Mouse (Mus musculus) neural tube, embryonic 14.5 days (tissue): ENCODE measurements at regions not wholly inside any gene's neighbourhood (a gene's known extent, or its start where the extent isn't known, plus 50 kb on each side); places are given as distances from the start of the nearest gene placed in this dataset.
"Not testable (repeated sequence)": the region's sequence is repeated elsewhere in the genome, so short reads cannot be mapped to it uniquely, and the experiment has no call there.

Experiments used
- ATAC-seq: fragments of 200-750 bp; cut with Nextera tagmentation; 2 replicates; pipeline ENCODE4 v1.8.0; 2017; ENCODE audit warnings: low read depth, mild to moderate bottlenecking, moderate TSS enrichment, moderate library complexity
- H3K27ac ChIP-seq: fragments of 300-500 bp; sonication (generic); 2 replicates; pipeline ENCODE4 v1.5.1; 2014; ENCODE audit warnings: low read depth, mild to moderate bottlenecking, control low read depth, low read length, moderate library complexity, mixed read lengths
- H3K27me3 ChIP-seq: fragments of 300-500 bp; sonication (generic); 2 replicates; pipeline ENCODE4 v1.6.1; 2014; ENCODE audit warnings: low read length; ENCODE audit not compliant: control insufficient read depth, insufficient read depth
- H3K36me3 ChIP-seq: fragments of 300-500 bp; sonication (generic); 2 replicates; pipeline ENCODE4 v1.6.1; 2014; ENCODE audit warnings: low read length, mixed read lengths; ENCODE audit not compliant: control insufficient read depth, insufficient read depth
- H3K4me1 ChIP-seq: fragments of 300-500 bp; sonication (generic); 2 replicates; pipeline ENCODE4 v1.6.1; 2014; ENCODE audit warnings: low read length; ENCODE audit not compliant: control insufficient read depth, insufficient read depth
- H3K4me2 ChIP-seq: fragments of 300-500 bp; sonication (generic); 2 replicates; pipeline ENCODE4 v1.6.1; 2014; ENCODE audit warnings: mild to moderate bottlenecking, low read depth, low read length, control low read depth
- H3K4me3 ChIP-seq: fragments of 300-500 bp; sonication (generic); 2 replicates; pipeline ENCODE4 v1.5.1; 2014; ENCODE audit warnings: low read depth, low read length, control low read depth, mixed read lengths
- H3K9ac ChIP-seq: fragments of 300-500 bp; sonication (generic); replicated peaks from 2 replicates; pipeline ENCODE4 v1.6.1; 2014; ENCODE audit warnings: low read depth, mild to moderate bottlenecking, control low read depth, low read length, mixed read lengths
- H3K9me3 ChIP-seq: fragments of 300-500 bp; sonication (generic); 2 replicates; pipeline ENCODE4 v1.6.1; 2016; ENCODE audit warnings: low read length; ENCODE audit not compliant: control insufficient read depth
- WGBS: fragments of 180-500 bp; shearing (Covaris S2); extraction: QIAGEN DNeasy Blood & Tissue Kit; methylation state at CpG from one replicate; pipeline ENCODE4 v1.1.7; 2014; 5-methylcytosine and 5-hydroxymethylcytosine counted together

GRCm38 (mm10) chr10:19297669-19298068, 58.7 kb upstream of the Olig3 start:
- no peak for ATAC-seq
- no peak overlapping the region for H3K9ac ChIP-seq
- H3K27ac ChIP-seq = no peak overlapping the region
- no peak overlapping the region for H3K4me2 ChIP-seq
- no peaks in the 10 kb centered on the region for H3K36me3 ChIP-seq
- H3K4me3 ChIP-seq = no peak overlapping the region
- H3K9me3 ChIP-seq = no peaks in the 10 kb centered on the region
- no peaks in the 10 kb centered on the region for H3K27me3 ChIP-seq
- WGBS = 63% methylated on average over 3 of the region's 3 CpGs
- H3K4me1 ChIP-seq = no peaks in the 10 kb centered on the region

- WGBS = 44% methylated on average over 7 of the region's 7 CpGs
- Histone ChIP-seq H3K27ac (no peak overlapping the region), H3K9ac (no peak overlapping the region), H3K4me1 (no peaks in the 10 kb centered on the region), H3K4me3 (no peak overlapping the region), H3K36me3 (no peaks in the 10 kb centered on the region), H3K27me3 (no peaks in the 10 kb centered on the region), H3K9me3 (no peaks in the 10 kb centered on the region), H3K4me2 (no peak overlapping the region)
- peak; percentile 60 for ATAC-seq
These were observed 60.8 kb upstream of the Olig3 start for GRCm38 (mm10) chr10:19295388-19296013.

GRCm38 (mm10) chr10:19291474-19291873, 64.9 kb upstream of the Olig3 start:
- Histone ChIP-seq H3K9ac (no peak overlapping the region), H3K4me1 (no peaks in the 10 kb centered on the region), H3K27me3 (no peaks in the 10 kb centered on the region), H3K36me3 (no peaks in the 10 kb centered on the region), H3K27ac (no peak overlapping the region), H3K4me2 (no peak overlapping the region), H3K4me3 (no peak overlapping the region), H3K9me3 (no peaks in the 10 kb centered on the region)
- ATAC-seq = no peak
- WGBS = 82% methylated on average over 5 of the region's 5 CpGs

- not testable (repeated sequence) for H3K9ac ChIP-seq, H3K27me3 ChIP-seq, H3K36me3 ChIP-seq, H3K4me1 ChIP-seq, H3K4me3 ChIP-seq, H3K4me2 ChIP-seq, H3K27ac ChIP-seq, H3K9me3 ChIP-seq, ATAC-seq
- 87% methylated on average over 3 of the region's 3 CpGs for WGBS
These were observed 65.3 kb upstream of the Olig3 start for GRCm38 (mm10) chr10:19291039-19291438.

GRCm38 (mm10) chr10:19282166-19282565, 74.2 kb upstream of the Olig3 start:
- H3K4me3 ChIP-seq = no peak overlapping the region
- no peaks in the 10 kb centered on the region for H3K27me3 ChIP-seq
- no peaks in the 10 kb centered on the region for H3K9me3 ChIP-seq
- H3K4me1 ChIP-seq = no peaks in the 10 kb centered on the region
- no peaks in the 10 kb centered on the region for H3K36me3 ChIP-seq
- 80% methylated on average over 3 of the region's 3 CpGs for WGBS
- no peak overlapping the region for H3K9ac ChIP-seq
- no peak overlapping the region for H3K27ac ChIP-seq
- ATAC-seq = no peak
- no peak overlapping the region for H3K4me2 ChIP-seq

GRCm38 (mm10) chr10:19281021-19281420, 75.3 kb upstream of the Olig3 start:
- Histone ChIP-seq H3K27ac (no peak overlapping the region), H3K4me1 (no peaks in the 10 kb centered on the region), H3K4me3 (no peak overlapping the region), H3K9me3 (no peaks in the 10 kb centered on the region), H3K36me3 (no peaks in the 10 kb centered on the region), H3K27me3 (no peaks in the 10 kb centered on the region), H3K4me2 (no peak overlapping the region), H3K9ac (no peak overlapping the region)
- no peak for ATAC-seq
- WGBS = 84% methylated on average over 4 of the region's 4 CpGs

- Histone ChIP-seq H3K9me3 (no peaks in the 10 kb centered on the region), H3K4me3 (no peak overlapping the region), H3K9ac (no peak overlapping the region), H3K36me3 (no peaks in the 10 kb centered on the region), H3K4me1 (no peaks in the 10 kb centered on the region), H3K27me3 (no peaks in the 10 kb centered on the region), H3K4me2 (no peak overlapping the region), H3K27ac (no peak overlapping the region)
- no peak for ATAC-seq
- WGBS = 22% methylated on average over 5 of the region's 5 CpGs
These were observed 78.0 kb upstream of the Olig3 start for GRCm38 (mm10) chr10:19278189-19278842.

GRCm38 (mm10) chr10:19277103-19277827, 79.1 kb upstream of the Olig3 start:
- Histone ChIP-seq H3K4me3 (no peak overlapping the region), H3K27me3 (no peaks in the 10 kb centered on the region), H3K27ac (no peak overlapping the region), H3K36me3 (no peaks in the 10 kb centered on the region), H3K9ac (no peak overlapping the region), H3K4me1 (no peaks in the 10 kb centered on the region), H3K4me2 (no peak overlapping the region), H3K9me3 (no peaks in the 10 kb centered on the region)
- 28% methylated on average over 9 of the region's 9 CpGs for WGBS
- ATAC-seq = peak; percentile 92

GRCm38 (mm10) chr10:19274985-19275384, 81.3 kb upstream of the Olig3 start:
- Histone ChIP-seq H3K9me3 (no peaks in the 10 kb centered on the region), H3K27me3 (no peaks in the 10 kb centered on the region), H3K27ac (no peak overlapping the region), H3K9ac (no peak overlapping the region), H3K4me2 (no peak overlapping the region), H3K4me3 (no peak overlapping the region), H3K36me3 (no peaks in the 10 kb centered on the region), H3K4me1 (no peaks in the 10 kb centered on the region)
- WGBS = 93% methylated on average over 4 of the region's 4 CpGs
- no peak for ATAC-seq
